Mouse (Mus musculus): ENCODE measurements around the gene Lrrc74a. TPM values are rescaled to one million over a fixed set of nuclear protein-coding genes. Genes with fewer than 3 reads are reported as not detected.

Lrrc74a gene
- polyA plus RNA-seq, 1 experiment: not detected

DNA sequence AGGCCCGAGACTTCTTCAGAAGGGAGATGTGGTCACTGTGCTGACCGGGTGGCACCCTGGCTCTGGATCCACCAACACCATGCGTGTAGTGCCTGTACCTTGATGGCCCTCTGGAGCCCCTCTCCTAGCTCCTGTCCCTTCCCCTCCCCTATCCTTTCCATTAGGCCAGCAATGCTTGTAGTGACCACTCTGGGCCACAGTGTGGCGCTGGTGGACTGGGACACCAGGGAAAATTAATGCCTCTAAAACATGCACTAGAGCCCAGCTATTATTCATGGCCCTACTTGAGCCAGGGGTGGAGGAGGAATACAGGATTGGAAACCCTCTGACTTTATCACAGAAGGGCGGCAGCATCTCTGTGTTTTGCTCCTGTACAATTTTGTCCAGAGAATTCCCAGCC is 18.8 kb upstream of the Lrrc74a start:
- peaks cover 1% of the 10 kb centered on the region for H3K27me3 ChIP-seq (replicated peaks)
- peaks cover 49% of the 10 kb centered on the region for H3K4me1 ChIP-seq
- no peak for TF ChIP-seq FLI1 (IDR thresholded peaks at IDR 0.05; ENCODE audit: low read length)
- no peak for TF ChIP-seq GATA1 (IDR thresholded peaks at IDR 0.05; ENCODE audit: borderline replicate concordance, low read length)
- H3K9me3 ChIP-seq: no peaks in the 10 kb centered on the region
- H3K36me3 ChIP-seq (replicated peaks; ENCODE audit: low read length): peaks cover 12% of the 10 kb centered on the region
- H3K4me3 ChIP-seq (replicated peaks): no peak overlapping the region

DNA sequence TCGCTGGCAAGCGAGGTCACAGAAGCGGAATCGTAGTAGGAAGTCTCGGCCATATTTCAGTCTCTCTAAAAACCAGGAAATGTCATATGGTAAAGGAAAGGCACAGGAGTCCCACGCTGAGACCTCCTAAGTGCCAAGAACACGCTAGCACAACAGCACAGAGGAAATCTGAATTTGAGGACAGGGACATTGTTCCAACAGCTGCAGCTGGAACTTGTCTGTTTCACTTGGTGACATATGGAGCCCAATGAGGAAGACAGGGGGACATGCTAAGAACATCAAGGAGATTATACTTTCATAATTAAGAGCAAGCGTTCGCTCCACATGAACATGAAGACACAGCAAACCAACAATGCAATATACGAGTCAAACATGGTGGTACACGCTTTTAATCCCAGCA is 17.2 kb upstream of the Lrrc74a start:
- Histone ChIP-seq H3K27me3 (replicated peaks) (peaks cover 6% of the 10 kb centered on the region), H3K36me3 (replicated peaks; ENCODE audit: low read length) (peaks cover 20% of the 10 kb centered on the region), H3K4me3 (replicated peaks) (no peak overlapping the region), H3K9me3 (no peaks in the 10 kb centered on the region), H3K4me1 (peaks cover 39% of the 10 kb centered on the region)
- TF ChIP-seq GATA1 (IDR thresholded peaks at IDR 0.05; ENCODE audit: borderline replicate concordance, low read length) (no peak), FLI1 (IDR thresholded peaks at IDR 0.05; ENCODE audit: low read length) (no peak)

DNA sequence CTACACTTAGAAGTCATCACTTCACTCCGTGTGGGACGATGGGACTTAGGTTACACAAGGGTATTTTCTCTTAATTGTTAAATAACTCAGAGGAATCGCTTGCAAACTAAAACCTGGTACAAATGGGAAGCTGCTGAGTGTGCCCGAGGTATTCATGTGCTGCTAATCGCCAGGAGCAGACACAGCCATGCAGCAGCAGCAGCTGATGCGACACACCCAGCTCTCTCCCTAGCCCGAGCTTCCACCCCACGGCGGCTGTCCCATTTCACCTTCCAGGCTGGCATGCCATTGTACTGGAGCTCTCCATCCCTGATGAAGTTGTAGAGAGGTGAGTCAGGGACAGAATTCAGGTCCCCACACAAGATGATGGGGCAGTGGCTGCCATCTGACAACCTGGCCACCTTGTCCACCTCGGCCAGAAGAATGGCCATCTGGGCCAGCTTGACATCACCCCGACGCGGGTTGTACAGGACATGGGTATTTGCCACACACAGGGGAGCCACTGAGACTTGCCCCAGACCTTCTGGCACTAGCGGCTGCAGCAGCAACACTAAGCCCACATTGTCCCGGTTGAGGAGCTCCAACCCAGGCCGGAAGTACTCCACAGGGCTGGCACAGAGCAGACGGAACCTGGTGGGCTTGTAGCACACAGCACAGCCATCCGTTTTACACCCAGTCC is 14.1 kb upstream of the Lrrc74a start:
- H3K9me3 ChIP-seq: no peaks in the 10 kb centered on the region
- H3K4me1 ChIP-seq: peaks cover 25% of the 10 kb centered on the region
- H3K36me3 ChIP-seq (replicated peaks; ENCODE audit: low read length): peaks cover 20% of the 10 kb centered on the region
- no peak for TF ChIP-seq FLI1 (IDR thresholded peaks at IDR 0.05; ENCODE audit: low read length)
- no peak for TF ChIP-seq GATA1 (IDR thresholded peaks at IDR 0.05; ENCODE audit: borderline replicate concordance, low read length)
- H3K27me3 ChIP-seq (replicated peaks): peaks cover 6% of the 10 kb centered on the region
- H3K4me3 ChIP-seq (replicated peaks): no peak overlapping the region

DNA sequence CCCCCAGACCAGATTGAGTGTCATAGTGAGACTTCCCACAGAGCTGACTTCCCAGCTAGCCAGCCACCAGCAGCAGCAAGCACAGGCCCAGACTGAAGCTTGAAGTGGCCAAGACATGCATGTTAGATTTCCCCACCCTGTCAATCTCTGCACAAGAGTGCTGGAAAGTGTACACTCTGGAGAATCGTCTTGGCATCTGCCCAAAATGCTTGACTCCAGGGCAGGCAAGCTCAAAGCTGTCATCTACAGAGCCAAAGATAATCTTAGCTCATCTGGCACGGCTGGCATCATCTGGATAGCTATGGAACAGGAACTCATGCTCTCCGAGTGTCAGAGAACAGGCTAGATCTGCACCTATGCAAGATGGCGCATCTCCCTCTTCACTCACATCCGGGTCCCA is 12.7 kb upstream of the Lrrc74a start:
- TF ChIP-seq GATA1 (IDR thresholded peaks at IDR 0.05; ENCODE audit: borderline replicate concordance, low read length): no peak
- TF ChIP-seq FLI1 (IDR thresholded peaks at IDR 0.05; ENCODE audit: low read length): no peak
- Histone ChIP-seq H3K4me1 (peaks cover 27% of the 10 kb centered on the region), H3K9me3 (no peaks in the 10 kb centered on the region), H3K36me3 (replicated peaks; ENCODE audit: low read length) (peaks cover 17% of the 10 kb centered on the region), H3K4me3 (replicated peaks) (no peak overlapping the region), H3K27me3 (replicated peaks) (peaks cover 6% of the 10 kb centered on the region)

DNA sequence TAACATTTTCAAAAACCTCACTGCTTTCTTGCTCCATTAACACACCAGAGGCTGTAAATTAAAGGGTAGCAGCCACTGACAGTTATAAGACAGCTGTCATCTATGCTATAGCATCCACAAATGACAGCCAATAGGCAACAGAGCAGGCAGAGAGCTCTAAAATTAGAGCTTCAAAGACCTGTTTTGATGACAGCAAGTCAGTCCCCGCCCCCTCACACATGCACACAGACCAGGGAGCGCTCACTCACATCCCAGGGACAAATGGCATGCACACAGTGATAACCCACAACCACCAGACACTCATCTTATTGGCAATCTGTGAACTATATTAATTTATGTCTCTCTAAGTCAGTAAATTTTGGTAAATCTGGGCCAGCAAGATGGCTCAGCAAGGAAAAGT is 9.9 kb upstream of the Lrrc74a start:
- H3K9me3 ChIP-seq: no peaks in the 10 kb centered on the region
- peaks cover 14% of the 10 kb centered on the region for H3K36me3 ChIP-seq (replicated peaks; ENCODE audit: low read length)
- H3K4me3 ChIP-seq (replicated peaks): no peak overlapping the region
- no peak for TF ChIP-seq FLI1 (IDR thresholded peaks at IDR 0.05; ENCODE audit: low read length)
- TF ChIP-seq GATA1 (IDR thresholded peaks at IDR 0.05; ENCODE audit: borderline replicate concordance, low read length): no peak
- peaks cover 6% of the 10 kb centered on the region for H3K27me3 ChIP-seq (replicated peaks)
- H3K4me1 ChIP-seq: peaks cover 22% of the 10 kb centered on the region

DNA sequence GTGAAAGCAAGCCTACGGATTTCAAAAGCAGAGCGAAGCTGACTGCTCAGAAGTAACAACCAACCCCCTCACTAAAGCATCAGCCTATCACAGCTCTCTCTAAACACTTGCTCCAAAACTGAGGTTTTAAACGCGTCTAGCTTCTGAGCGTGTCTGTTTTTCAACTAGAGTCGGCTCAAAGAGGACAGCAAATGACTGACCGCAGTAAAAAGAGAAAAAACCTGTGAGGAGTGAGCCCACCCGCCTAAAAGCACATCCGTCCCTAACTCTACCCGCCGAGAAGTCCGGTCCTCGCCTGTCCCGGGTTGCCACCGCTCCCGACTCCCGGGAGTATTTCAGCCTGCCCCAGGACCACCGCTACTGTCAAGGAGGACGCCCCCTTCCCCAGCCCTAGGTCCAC is 8.5 kb upstream of the Lrrc74a start:
- Histone ChIP-seq H3K4me3 (replicated peaks) (peak overlapping the region; percentile 93), H3K27me3 (replicated peaks) (peaks cover 3% of the 10 kb centered on the region), H3K4me1 (peaks cover 22% of the 10 kb centered on the region), H3K36me3 (replicated peaks; ENCODE audit: low read length) (peaks cover 8% of the 10 kb centered on the region), H3K9me3 (no peaks in the 10 kb centered on the region)
- TF ChIP-seq FLI1 (IDR thresholded peaks at IDR 0.05; ENCODE audit: low read length) (no peak), GATA1 (IDR thresholded peaks at IDR 0.05; ENCODE audit: borderline replicate concordance, low read length) (no peak)

DNA sequence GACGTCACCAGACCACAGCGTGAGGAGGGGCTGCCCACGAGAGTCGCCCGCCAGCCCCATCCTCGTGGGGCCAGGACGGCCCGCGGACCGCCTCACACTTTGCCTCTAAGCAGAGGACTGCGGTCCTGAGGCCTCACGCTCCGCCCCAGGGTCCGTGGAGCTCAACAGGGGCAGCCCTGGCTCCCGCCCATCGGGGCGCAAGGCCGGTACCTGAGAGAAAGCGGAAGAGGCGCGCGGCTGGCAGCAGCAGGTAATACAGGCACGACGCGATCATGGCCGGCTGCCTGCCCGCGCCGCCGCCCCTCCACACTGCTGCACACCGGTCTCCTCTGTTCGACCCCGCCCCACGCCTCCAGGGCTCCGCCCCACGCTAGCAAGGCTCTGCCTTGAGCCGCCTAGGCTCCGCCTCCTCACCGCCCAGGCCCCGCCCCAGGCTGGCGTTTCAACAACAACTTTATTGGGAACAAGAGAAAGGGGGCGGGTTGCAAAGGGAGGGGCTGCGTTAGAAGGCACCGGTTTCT is 8.0 kb upstream of the Lrrc74a start, which contains the start of gene Angel1:
TSS of gene Angel1 (minus strand) at position 341 of the 521 bp plus-strand sequence.
- peaks cover 3% of the 10 kb centered on the region for H3K27me3 ChIP-seq (replicated peaks)
- TF ChIP-seq FLI1 (IDR thresholded peaks at IDR 0.05; ENCODE audit: low read length) (no peak), GATA1 (IDR thresholded peaks at IDR 0.05; ENCODE audit: borderline replicate concordance, low read length) (no peak)
- peak within 1 kb of the TSS; percentile 93 for H3K4me3 ChIP-seq (replicated peaks)
- peaks cover 22% of the 10 kb centered on the region for H3K4me1 ChIP-seq
- peaks cover 8% of the 10 kb centered on the region for H3K36me3 ChIP-seq (replicated peaks; ENCODE audit: low read length)
- H3K9me3 ChIP-seq: no peaks in the 10 kb centered on the region

DNA sequence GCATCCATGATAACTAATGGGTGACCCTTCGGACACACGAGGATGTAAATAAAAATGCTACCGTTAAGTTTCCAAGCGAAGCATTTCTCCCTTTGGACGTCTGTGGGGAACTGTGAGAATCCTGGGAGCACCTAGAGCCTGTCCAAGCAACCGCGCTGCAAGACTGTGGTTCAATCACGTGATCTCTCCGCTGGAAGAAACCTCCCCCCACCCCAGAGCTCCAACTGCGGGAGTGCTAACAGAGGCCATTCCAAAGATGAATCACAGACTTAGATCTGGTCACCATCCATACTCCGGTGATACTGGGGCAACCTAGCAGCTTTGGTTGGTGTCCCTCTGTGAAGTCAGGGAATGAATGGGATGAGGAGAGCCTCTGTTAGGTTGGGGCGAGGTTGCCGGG is 26.9 kb downstream of the Lrrc74a start:
- Histone ChIP-seq H3K27me3 (replicated peaks) (peaks cover 56% of the 10 kb centered on the region), H3K4me1 (no peaks in the 10 kb centered on the region), H3K9me3 (peaks cover 10% of the 10 kb centered on the region), H3K36me3 (replicated peaks; ENCODE audit: low read length) (no peaks in the 10 kb centered on the region), H3K4me3 (replicated peaks) (no peak overlapping the region)
- TF ChIP-seq GATA1 (IDR thresholded peaks at IDR 0.05; ENCODE audit: borderline replicate concordance, low read length) (no peak), FLI1 (IDR thresholded peaks at IDR 0.05; ENCODE audit: low read length) (no peak)

DNA sequence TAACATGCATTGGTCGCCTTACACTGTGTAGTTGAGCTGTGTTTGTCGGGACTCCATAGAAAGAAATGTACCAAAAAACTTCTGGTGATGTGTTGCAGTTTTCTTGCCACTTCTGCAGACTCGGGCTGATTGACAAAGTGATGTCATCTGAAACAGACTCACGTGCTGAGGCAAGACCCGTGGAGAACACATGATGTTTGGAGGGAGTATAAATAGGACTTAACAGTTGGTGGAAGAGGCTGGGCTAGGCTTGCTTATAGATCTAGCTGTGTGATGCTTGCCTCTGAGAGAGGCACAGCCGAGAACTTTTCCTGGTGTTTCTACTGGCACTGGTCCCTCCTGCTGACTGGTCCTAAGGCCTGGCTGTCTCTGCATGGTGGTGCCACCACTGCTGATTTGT is 29.9 kb downstream of the Lrrc74a start:
- H3K27me3 ChIP-seq (replicated peaks): peaks cover 37% of the 10 kb centered on the region
- peaks cover 15% of the 10 kb centered on the region for H3K4me1 ChIP-seq
- no peak overlapping the region for H3K4me3 ChIP-seq (replicated peaks)
- TF ChIP-seq GATA1 (IDR thresholded peaks at IDR 0.05; ENCODE audit: borderline replicate concordance, low read length) (no peak), FLI1 (IDR thresholded peaks at IDR 0.05; ENCODE audit: low read length) (no peak)
- H3K9me3 ChIP-seq: peaks cover 20% of the 10 kb centered on the region
- no peaks in the 10 kb centered on the region for H3K36me3 ChIP-seq (replicated peaks; ENCODE audit: low read length)

DNA sequence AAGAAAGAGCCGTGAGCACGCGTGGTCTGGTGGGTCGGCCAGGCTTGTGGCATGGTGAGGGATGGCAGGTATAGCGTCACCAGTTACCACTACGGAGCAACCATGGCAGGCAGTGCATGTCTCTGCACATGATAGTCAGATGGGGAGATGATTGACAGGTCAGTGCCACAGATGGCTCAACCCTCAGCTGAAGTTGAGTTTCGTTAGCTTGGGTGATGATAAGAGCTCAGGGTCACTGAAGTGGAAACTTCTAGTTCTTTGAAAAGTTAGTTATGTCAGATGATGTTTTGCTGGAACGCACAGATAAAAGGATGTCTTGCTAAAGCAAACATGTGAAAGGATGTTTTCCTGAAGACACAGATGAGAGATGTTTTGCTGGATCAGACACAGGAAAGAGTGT is 32.3 kb downstream of the Lrrc74a start:
- H3K36me3 ChIP-seq (replicated peaks; ENCODE audit: low read length): no peaks in the 10 kb centered on the region
- peaks cover 10% of the 10 kb centered on the region for H3K9me3 ChIP-seq
- H3K4me3 ChIP-seq (replicated peaks): peak overlapping the region; percentile 65
- H3K27me3 ChIP-seq (replicated peaks): peaks cover 28% of the 10 kb centered on the region
- peaks cover 16% of the 10 kb centered on the region for H3K4me1 ChIP-seq
- TF ChIP-seq FLI1 (IDR thresholded peaks at IDR 0.05; ENCODE audit: low read length): no peak
- no peak for TF ChIP-seq GATA1 (IDR thresholded peaks at IDR 0.05; ENCODE audit: borderline replicate concordance, low read length)
